Mouse (Mus musculus) Patski (cell line): ENCODE results near the gene Rack1. TPM values are rescaled to one million over a fixed set of nuclear protein-coding genes. Genes with fewer than 3 reads are reported as not detected.
"Not testable (repeated sequence)": the region's sequence is repeated elsewhere in the genome, so short reads cannot be mapped to it uniquely, and the experiment has no call there.

ENCODE experiments used
- ATAC-seq: fragments of 100-300 bp; one replicate; pipeline ENCODE4 v1.8.0; 2021
- CTCF ChIA-PET: fragments of 350-600 bp; sonication (Branson Sonifier 250); formaldehyde crosslinking; loops from one replicate; lab custom pipeline; 2022; ENCODE audit warnings: inconsistent platforms; lab: Charles Lee
- POLR2A ChIA-PET: fragments of 350-600 bp; sonication (Branson Sonifier 250); formaldehyde crosslinking; loops from one replicate; lab custom pipeline; 2022; ENCODE audit warnings: antibody characterized with exemption, inconsistent platforms; lab: Charles Lee
- DNase-seq: peaks from one replicate; pipeline ENCODE4 v3.0.0-alpha.2; 2011; ENCODE audit warnings: low read depth, low spot score
- H3K27me3 ChIP-seq: fragments of 371-371 bp; one replicate; pipeline ENCODE4 v1.5.1; 2021
- CTCF ChIP-seq: fragments of 100-300 bp; IDR thresholded peaks from one replicate; pipeline ENCODE4 v1.5.1; 2021
- in situ Hi-C: fragments of 300-500 bp; cut with MboI; formaldehyde crosslinking; loops from 3 replicates; pipeline ENCODE4 v1.11.1; 2018; ENCODE audit warnings: low pct_unique_long_range_greater_than_20kb, mixed read lengths
- polyA plus RNA-seq: library from polyadenylated mRNA; unstranded; gene quantifications from one replicate; pipeline ENCODE4 v1.2.3, GENCODE M21; 2021

Rack1 gene
- polyA plus RNA-seq, 1 experiment from 2014 or later: 1,050 TPM

GRCm38 (mm10) chr11:48776664-48777063, 23.5 kb upstream of the Rack1 start:
- ChIA-PET CTCF (interaction anchor here (0.7 to 2.1 kb wide), 3 partner anchors 12 to 315 kb away, joined by 3 to 8 read pairs (median 4); no protein-coding TSS in a partner anchor), POLR2A (no interaction called here)
- H3K27me3 ChIP-seq: no peaks in the 10 kb centered on the region
- no peak for ATAC-seq
- in situ Hi-C loops: loop anchor here (10.0 kb wide), 1 partner anchor 182 kb away; no protein-coding TSS in a partner anchor
- peak; percentile 45 for TF ChIP-seq CTCF
- DNase-seq: no peak

GRCm38 (mm10) chr11:48777303-48777702, 22.8 kb upstream of the Rack1 start:
- in situ Hi-C loops: loop anchor here (10.0 kb wide), 1 partner anchor 183 kb away; no protein-coding TSS in a partner anchor
- ATAC-seq (no peak), DNase-seq (no peak)
- ChIA-PET POLR2A (no interaction called here), CTCF (interaction anchor here (1.5 kb wide), 1 partner anchor 11 kb away, joined by 4 read pairs; no protein-coding TSS in a partner anchor)
- H3K27me3 ChIP-seq: no peaks in the 10 kb centered on the region
- TF ChIP-seq CTCF: no peak

- peak; percentile 77 for TF ChIP-seq CTCF
- in situ Hi-C loops: loop anchor here (10.0 kb wide), 1 partner anchor 185 kb away; no protein-coding TSS in a partner anchor
- ChIA-PET CTCF (no interaction called here), POLR2A (no interaction called here)
- ATAC-seq (peak; percentile 52), DNase-seq (no peak)
- no peaks in the 10 kb centered on the region for H3K27me3 ChIP-seq
Observed at GRCm38 (mm10) chr11:48779450-48779849, 20.7 kb upstream of the Rack1 start.

- no peak for ATAC-seq
- ChIA-PET CTCF (interaction anchor here (1.5 to 1.9 kb wide), 3 partner anchors 10 to 327 kb away, joined by 4 to 5 read pairs (median 4); no protein-coding TSS in a partner anchor), POLR2A (no interaction called here)
- no peaks in the 10 kb centered on the region for H3K27me3 ChIP-seq
- no peak for TF ChIP-seq CTCF
- in situ Hi-C loops: loop anchor here (10.0 kb wide), 1 partner anchor 333 kb away; the partner anchor contains the start of gene Olfr1396
- DNase-seq: no peak
Observed at GRCm38 (mm10) chr11:48782243-48782642, 17.9 kb upstream of the Rack1 start.

GRCm38 (mm10) chr11:48787455-48788211, 12.5 kb upstream of the Rack1 start:
- H3K27me3 ChIP-seq: no peaks in the 10 kb centered on the region
- no peak for TF ChIP-seq CTCF
- ATAC-seq (no peak), DNase-seq (no peak)
- in situ Hi-C loops: loop anchor here (10.0 kb wide), 1 partner anchor 327 kb away; the partner anchor contains the start of gene Olfr1396
- POLR2A ChIA-PET: no interaction called here
- CTCF ChIA-PET: interaction anchor here (1.6 to 3.1 kb wide), 2 partner anchors 71 to 321 kb away, joined by 4 to 34 read pairs; no protein-coding TSS in a partner anchor

- ChIA-PET CTCF (interaction anchor here (0.9 to 3.1 kb wide), 9 partner anchors 10 to 321 kb away, joined by 3 to 34 read pairs (median 3); no protein-coding TSS in a partner anchor), POLR2A (no interaction called here)
- no peaks in the 10 kb centered on the region for H3K27me3 ChIP-seq
- ATAC-seq (peak; percentile 53), DNase-seq (no peak)
- TF ChIP-seq CTCF: peak; percentile 59
- in situ Hi-C loops: loop anchor here (10.0 kb wide), 1 partner anchor 326 kb away; the partner anchor contains the start of gene Olfr1396
Observed at GRCm38 (mm10) chr11:48788311-48789089, 11.6 kb upstream of the Rack1 start.

GRCm38 (mm10) chr11:48789215-48789614, 10.9 kb upstream of the Rack1 start:
- no peaks in the 10 kb centered on the region for H3K27me3 ChIP-seq
- DNase-seq: no peak
- ATAC-seq: no peak
- ChIA-PET POLR2A (no interaction called here), CTCF (interaction anchor here (0.9 to 3.1 kb wide), 9 partner anchors 10 to 320 kb away, joined by 3 to 34 read pairs (median 3); no protein-coding TSS in a partner anchor)
- TF ChIP-seq CTCF: no peak
- in situ Hi-C loops: loop anchor here (10.0 kb wide), 1 partner anchor 326 kb away; the partner anchor contains the start of gene Olfr1396

- DNase-seq (no peak), ATAC-seq (peak; percentile 65)
- TF ChIP-seq CTCF: peak; percentile 76
- ChIA-PET POLR2A (interaction anchor here (0.6 kb wide), 3 partner anchors 55 to 318 kb away, joined by 3 to 5 read pairs (median 5); no protein-coding TSS in a partner anchor), CTCF (interaction anchor here (1.2 to 3.1 kb wide), 3 partner anchors 48 to 69 kb away, joined by 4 to 34 read pairs (median 5); no protein-coding TSS in a partner anchor)
- no peaks in the 10 kb centered on the region for H3K27me3 ChIP-seq
- in situ Hi-C loops: loop anchor here (10.0 kb wide), 1 partner anchor 325 kb away; the partner anchor contains the start of gene Olfr1396
Observed at GRCm38 (mm10) chr11:48789973-48790823, 9.9 kb upstream of the Rack1 start.

GRCm38 (mm10) chr11:48790946-48791345, 9.2 kb upstream of the Rack1 start:
- ChIA-PET POLR2A (no interaction called here), CTCF (interaction anchor here (1.2 to 3.1 kb wide), 3 partner anchors 47 to 68 kb away, joined by 4 to 34 read pairs (median 5); no protein-coding TSS in a partner anchor)
- TF ChIP-seq CTCF: no peak
- in situ Hi-C loops: no loop called here
- no peak for DNase-seq
- H3K27me3 ChIP-seq: no peaks in the 10 kb centered on the region
- ATAC-seq: no peak

- ATAC-seq, in situ Hi-C loops, POLR2A ChIA-PET, H3K27me3 ChIP-seq, DNase-seq: not testable (repeated sequence)
- CTCF ChIA-PET: interaction anchor here (1.0 to 1.5 kb wide), 6 partner anchors 11 to 316 kb away, joined by 3 to 4 read pairs (median 3); no protein-coding TSS in a partner anchor
Observed at GRCm38 (mm10) chr11:48791894-48792293, 8.2 kb upstream of the Rack1 start.
